Mouse (Mus musculus): ENCODE measurements around the gene Phyhd1.

The Phyhd1 gene

DNA sequence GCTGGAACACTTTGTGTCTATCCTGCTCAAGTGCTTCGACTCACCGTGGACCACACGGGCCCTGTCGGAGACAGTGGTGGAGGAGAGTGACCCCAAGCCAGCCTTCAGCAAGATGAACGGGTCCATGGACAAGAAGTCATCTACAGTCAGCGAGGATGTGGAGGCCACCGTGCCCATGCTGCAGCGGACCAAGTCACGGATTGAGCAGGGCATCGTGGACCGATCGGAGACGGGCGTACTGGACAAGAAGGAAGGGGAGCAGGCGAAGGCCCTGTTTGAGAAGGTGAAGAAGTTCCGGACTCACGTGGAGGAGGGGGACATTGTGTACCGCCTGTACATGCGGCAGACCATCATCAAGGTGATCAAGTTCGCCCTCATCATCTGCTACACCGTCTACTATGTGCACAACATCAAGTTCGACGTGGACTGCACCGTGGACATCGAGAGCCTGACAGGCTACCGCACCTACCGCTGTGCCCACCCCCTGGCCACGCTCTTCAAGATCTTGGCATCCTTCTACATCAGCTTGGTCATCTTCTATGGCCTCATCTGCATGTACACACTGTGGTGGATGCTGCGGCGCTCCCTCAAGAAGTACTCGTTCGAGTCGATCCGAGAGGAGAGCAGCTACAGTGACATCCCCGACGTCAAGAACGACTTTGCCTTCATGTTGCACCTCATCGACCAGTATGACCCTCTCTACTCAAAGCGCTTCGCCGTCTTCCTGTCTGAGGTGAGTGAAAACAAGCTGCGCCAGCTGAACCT, 10.2 kb upstream of the Phyhd1 start:
- DNase-seq (ENCODE audit: low spot score in 2 of 2): no peak

DNA sequence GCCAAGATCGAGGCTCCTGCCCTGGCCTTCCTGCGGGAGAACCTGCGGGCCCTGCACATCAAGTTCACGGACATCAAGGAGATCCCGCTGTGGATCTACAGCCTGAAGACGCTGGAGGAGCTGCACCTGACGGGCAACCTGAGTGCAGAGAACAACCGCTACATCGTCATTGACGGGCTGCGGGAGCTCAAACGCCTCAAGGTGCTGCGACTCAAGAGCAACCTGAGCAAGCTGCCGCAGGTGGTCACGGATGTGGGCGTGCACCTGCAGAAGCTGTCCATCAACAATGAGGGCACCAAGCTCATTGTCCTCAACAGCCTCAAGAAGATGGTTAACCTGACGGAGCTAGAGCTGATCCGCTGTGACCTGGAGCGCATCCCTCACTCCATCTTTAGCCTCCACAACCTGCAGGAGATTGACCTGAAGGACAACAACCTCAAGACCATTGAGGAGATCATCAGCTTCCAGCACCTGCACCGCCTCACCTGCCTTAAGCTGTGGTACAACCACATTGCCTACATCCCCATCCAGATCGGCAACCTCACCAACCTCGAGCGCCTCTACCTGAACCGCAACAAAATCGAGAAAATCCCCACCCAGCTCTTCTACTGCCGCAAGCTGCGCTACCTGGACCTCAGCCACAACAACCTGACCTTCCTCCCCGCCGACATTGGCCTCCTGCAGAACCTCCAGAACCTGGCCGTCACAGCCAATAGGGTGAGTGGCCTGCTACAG, 9.2 kb upstream of the Phyhd1 start:
- no peak for DNase-seq (ENCODE audit: low spot score in 2 of 2)

DNA sequence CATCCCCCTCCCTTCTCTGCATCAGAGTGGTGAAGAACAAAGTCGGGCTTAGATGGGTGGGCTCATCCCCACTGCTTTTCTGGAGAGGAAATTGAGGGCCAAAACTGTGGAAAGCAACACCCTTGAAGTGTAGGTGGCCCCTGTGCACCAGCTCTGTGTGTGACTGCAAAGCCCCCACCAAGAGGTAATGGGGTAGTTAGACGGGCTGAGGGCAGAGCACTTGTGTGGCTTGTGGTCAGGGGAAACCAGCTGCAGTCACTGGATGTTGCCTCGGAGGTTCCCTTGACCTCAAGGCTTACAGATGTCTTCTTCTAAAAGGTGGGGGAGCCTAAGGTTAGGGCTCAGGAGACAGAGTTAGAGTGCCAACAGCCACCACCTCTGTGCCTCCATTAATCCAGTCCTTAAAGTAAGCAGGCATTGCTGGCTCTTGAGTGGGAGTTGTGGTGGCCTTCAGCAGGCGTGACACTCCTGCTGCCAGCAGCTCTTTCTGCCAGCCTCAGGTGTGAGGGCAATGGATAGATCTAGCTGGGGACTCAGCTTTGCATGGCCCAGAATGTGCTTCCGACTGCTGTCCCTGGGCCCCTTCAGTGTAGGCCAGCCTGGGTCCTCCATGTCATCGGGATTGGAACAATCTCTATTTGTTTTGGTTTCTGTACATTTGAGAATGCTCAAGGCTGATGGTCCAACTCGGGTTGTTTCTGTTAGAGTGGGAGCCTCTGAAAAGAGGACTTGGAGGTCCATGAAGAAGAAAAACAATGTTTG, 8.1 kb upstream of the Phyhd1 start:
- DNase-seq (ENCODE audit: low spot score in 2 of 2): no peak

DNA sequence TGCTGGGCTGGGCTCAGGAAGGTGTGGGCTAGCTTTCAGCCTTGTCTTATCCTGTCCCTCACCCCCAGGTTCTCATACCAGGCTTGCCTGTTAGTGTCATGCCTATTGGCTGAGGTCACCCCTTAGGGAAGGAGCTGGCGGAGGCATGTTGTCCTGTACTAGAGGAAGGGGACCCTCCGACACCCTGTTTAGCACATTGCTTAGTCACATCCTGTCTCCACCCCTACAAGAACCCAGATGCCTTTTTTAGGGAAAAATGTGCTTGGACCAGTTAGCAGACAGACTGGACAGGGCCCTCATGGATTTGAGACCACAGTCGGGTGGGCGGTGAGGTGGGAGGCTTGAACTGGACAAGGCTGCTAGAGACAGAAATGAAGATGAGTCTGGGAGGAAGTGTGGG, 7.4 kb upstream of the Phyhd1 start:
- DNase-seq (ENCODE audit: low spot score in 2 of 2): no peak

DNA sequence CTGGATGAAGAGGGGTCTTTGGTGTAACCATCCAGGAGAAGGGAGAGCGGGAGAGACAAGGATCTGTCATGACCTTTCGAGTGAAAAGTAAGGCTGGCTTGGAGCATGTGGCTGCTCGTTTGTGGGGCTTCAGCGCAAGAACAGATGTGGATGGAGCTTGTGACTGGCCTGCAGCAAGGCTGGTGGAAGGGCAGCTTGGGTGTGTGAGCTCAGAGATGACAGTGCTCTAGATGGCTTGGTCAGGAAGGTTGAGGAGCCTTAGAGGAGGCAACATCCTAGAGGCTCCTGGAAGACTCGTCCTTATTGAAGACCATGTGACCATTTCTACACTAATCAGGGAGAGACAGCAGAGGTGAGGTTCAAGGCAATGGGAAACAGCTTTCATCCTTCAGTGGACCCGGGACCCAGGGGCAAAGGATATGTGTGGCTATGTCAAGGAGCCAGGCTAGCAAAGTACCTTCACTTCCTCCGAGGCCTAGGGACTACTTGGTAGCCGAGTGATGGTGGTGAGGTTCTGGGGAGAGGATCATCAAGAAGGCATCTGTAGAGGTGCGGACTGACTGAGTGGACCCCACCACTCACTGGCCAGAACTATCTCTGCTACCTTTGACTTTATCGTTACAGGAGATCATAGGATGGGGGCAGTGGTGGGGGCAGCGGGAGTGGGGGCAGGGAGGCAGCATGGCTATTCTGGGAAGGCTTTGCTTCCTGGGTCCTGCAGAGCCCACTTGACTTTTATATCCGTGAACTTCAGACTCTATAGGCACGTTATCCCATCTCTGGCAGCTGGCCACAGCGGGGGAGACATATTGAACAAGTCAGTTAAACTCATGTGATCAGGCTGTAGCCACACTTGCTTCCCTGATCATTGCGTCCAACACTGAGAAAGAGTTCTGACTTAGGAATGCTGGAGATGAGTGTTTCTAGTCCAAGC, 6.6 kb upstream of the Phyhd1 start:
- no peak for DNase-seq (ENCODE audit: low spot score in 2 of 2)

DNA sequence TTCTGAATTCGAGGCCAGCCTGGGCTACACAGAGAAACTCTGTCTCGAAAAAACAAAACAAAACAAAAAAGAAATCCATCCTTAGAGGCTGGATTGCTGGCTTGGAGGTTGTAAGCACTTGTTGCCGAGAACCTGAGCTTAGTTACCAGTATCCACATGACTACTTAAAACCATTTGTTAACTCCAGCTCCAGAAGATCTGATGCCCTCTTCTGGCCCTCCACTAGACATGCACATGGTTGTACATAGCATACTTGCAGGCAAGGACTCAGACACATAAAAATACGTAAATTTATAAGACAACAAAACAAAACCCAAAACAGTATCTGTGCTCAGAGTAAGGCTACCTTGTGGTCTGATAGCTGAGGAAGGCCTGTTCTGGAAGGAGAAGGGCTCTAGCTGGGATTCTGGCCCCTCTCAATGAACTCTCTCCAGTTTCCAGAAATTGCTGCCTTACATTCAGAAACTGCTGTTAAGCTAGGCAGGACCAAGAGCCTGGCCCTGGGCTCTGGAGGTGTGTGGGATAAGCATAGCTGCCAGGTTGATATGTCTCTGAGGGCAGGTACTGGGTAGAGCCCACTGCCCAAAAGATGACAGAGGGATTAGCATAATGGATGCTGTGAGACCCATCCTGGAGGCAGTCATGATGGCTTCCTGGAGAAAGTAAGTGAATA, 4.8 kb upstream of the Phyhd1 start:
- DNase-seq (ENCODE audit: low spot score in 2 of 2): no peak

DNA sequence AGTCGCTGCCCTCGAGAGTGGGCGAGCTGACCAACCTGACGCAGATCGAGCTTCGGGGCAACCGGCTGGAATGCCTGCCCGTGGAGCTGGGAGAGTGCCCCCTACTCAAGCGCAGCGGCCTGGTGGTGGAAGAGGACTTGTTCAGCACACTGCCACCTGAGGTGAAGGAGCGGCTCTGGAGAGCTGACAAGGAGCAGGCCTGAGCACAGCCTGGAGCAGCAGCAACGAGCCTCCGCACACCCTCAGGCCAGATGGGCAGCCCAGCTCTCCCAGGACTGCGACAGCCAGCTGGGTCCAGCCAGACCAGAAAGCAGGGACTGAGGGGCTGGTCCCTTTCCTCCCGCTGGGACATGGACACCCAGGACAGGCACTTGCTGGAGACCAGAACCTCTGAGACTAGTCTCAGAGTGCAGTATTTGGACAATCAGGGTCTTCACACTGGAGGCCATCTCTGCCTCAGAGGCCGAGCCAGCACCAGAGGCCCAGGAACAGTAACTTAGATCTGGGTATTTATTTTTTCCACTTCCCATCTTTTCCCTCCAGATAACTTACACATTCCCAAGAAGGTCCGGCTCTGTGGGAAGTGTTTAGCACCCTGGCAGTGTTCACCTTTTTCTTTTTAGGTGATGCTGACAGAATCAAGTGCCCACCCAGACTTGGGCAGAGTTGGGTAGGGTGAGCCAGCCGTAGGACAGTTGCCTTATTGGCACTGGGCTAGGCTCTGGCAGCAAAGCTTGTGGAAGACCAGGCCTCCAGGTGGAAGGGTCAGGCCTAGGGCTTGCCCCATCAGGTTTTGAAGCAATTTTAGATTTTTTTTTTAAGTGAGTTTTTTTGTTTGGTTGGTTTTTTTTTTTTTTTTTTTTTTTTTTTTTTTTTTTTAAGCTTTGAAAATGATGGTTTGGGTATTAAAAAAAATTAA, 3.8 kb upstream of the Phyhd1 start:
- no peak for DNase-seq (ENCODE audit: low spot score in 2 of 2)

DNA sequence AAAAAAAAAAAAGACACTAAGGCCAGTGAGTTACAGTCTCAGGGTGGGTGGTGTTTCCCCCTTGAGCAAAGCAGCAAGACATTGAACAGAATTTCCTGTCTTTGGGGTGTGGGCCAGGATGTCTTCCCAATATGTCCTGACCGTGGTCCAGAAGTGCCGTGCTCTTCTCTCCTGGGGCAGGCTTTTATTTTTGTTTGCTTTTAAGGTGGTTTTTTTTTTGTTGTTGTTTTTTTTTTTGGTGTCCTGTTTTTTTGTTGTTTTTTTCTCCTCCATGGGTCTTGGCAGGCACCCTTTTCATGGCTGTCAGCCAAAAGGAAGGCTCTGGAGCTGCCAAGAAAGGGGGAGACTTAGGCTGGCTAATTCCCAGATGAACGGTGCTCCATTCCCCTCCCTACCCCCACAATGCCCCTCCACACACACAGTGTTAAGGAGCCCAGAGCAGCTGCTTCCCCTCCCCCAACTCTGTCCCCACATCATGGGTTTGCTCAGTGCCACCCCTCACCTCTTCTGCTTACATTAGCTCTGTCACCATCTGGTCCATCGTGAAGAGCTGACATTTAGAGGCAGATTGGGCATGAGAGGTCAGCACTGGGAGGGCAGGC, 3.1 kb upstream of the Phyhd1 start:
- peak in 1 of 2 experiments; percentile 35 for DNase-seq (ENCODE audit: low spot score in 2 of 2)

DNA sequence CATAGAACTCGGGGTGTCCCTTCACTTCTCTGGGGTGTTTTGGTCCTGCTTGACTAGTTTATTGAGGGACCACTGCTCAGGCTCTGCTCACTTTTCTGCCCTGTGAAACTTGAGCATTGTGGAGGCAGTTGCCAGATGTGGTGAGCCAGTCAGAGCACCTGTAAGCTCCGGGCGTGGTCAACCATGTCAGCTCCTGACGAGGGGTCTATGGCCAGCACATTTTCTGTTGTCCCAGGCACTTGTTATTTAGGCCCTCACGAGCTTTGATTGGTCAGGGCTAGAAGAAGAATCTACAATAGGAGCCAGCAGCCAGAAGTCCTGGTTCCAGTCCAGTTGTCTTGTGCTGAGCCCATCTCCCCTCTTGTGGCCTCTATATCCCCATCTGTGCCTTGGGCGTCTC, 2.2 kb upstream of the Phyhd1 start:
- DNase-seq (ENCODE audit: low spot score in 2 of 2): no peak

DNA sequence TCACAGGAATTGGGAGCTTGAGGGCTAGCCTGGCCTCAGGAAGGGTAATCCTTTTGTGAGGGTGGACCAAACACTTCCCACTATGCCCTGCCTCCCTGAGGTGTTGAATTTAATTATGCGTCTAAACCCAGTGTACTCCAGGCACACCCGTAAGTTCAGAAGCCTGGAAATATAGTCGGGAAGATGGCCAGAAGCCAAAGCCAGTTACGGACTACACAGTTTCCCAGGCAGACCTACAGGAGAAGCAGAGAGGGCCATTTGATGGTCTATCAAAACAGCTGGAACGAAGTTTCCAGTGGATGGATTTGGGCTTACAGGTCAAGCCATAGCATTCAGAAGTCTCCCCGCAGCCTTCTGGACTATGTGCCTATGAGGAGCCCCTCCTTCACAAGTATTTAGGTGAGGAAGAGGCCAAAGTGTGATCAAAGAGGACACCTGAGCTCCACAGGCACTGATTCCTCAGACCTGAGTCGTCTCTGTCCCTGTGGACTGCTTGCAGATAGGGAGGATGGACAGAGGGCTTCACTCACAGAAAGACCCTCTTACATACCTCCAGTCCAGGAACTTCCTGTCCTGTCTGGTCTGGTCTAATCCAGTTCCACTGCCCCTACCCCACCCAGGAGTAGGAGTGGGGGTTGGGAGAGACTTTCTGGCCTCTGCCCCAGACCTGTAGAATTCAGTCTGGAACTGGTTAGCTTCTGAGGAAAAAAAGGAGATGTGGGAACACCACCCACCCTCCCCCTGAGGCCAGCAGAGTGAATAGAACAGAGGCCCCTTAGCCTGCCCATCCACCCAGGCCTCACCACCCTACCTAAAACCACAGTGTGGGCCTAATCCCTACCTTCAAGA, 1.1 kb upstream of the Phyhd1 start:
- DNase-seq (ENCODE audit: low spot score in 2 of 2): no peak

DNA sequence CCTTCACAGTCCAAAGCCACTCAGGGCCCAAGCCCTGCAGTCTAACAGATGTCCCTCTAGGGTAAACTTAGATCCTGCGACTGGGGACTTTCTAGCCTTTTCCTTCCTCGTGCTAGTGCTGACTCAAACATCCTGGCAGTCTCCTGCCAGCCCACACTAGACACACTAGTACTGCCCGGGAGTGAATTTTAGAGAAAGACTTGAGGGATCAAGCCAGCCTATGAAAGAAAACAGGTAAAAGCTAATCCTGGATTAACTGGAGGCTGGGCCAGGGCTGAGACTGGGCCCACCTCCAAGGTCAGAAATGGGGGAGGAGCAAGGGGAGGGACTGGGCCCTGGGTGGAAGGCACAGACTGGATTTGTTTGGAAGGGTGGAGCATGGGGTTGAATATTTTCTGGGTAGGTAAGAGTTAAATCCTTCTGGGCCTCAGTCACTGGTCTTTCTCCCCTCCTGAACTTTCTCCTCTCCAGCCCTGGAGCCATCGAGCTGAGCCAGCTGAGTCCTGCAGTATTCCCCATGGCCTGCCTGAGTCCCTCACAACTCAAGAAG, 464 bp downstream of the Phyhd1 start:
- DNase-seq (ENCODE audit: low spot score in 2 of 2): peak in 1 of 2 experiments; percentile 46

DNA sequence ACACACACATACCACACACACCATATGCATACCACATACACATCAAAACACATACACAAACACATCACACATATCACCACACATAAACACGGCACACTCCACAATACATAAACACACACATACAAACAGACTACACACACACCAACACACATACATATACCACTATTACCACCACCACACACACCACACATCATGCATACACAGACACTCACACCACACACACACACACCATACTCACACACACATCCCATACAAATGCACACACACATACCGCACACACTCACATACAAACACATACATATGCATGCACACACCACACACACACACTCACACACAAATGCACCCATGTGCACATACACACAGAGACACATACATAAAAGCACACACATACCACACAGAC, 1.5 kb downstream of the Phyhd1 start:
- no peak for DNase-seq (ENCODE audit: low spot score in 2 of 2)

DNA sequence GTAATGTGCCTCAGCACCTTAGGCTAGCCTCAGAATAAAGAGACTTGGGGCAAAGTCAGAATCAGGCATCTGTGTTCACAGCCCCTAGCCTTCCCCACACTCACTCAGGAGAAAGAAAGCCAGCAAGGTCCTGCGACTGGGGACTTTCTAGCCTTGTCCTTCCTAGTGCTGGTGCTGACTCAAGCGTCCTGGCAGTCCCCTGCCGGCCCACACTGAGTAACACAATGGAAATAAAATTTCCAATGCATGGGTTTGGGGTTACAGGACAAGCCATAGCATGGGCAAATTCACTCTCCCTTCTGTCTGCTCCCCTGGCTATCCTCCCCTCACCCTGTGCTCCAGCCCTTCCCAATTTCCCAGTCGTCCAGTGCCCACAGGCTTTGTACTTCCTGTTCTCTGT, 2.4 kb downstream of the Phyhd1 start:
- no peak for DNase-seq (ENCODE audit: low spot score in 2 of 2)

DNA sequence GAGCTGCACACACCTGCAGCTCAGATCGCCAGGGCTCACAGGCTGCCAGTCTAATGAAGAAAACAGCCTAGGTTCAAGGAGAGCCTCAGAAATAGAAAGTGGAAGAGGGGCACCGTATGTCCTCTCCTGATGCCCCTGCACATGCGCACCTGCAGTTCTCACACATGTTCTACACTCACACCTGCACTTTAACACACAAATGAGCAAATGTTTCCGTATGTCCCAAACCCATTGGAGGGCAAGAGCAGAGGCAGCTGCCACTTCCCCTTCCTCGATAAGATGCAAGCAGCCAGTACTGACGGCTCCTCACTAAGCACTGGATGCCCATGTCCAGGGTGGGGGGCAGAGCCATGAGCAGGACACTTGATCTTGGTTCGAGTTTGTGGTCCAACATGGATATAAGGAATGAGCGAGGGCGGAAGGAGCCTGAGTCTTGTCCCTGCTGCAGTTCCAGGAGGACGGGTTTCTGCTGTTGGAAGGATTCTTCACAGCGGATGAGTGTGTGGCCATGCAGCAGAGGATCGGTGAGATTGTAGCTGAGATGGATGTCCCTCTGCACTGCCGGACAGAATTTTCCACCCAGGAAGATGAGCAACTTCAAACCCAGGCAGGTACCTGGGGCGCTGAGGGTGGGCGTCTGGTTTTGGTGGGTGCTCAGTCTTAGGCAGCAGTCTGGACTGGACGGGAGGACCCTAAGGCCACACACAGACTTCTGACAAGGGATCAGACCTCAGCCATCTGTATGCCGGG, 3.4 kb downstream of the Phyhd1 start:
- DNase-seq (ENCODE audit: low spot score in 2 of 2): no peak

DNA sequence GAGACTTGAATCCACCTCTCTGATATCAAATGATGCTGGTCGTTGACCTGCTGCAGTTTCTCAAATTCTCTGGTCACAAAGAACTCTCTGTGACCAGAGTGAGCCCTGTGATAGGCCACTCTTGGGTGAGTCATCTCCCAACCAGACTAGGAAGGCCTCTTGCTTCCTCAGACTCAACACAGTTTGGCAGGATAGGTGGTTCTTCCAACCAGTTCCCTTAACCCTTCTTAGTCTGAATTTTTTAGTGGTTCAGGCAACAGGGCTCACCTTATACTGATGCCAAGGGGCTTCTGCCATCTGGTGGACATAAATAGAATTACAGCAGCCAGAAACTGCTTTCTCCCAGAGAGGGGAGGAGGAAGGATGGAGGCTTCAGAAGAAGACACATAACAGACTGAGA, 4.1 kb downstream of the Phyhd1 start:
- DNase-seq (ENCODE audit: low spot score in 2 of 2): peak; percentile 64 to 78

DNA sequence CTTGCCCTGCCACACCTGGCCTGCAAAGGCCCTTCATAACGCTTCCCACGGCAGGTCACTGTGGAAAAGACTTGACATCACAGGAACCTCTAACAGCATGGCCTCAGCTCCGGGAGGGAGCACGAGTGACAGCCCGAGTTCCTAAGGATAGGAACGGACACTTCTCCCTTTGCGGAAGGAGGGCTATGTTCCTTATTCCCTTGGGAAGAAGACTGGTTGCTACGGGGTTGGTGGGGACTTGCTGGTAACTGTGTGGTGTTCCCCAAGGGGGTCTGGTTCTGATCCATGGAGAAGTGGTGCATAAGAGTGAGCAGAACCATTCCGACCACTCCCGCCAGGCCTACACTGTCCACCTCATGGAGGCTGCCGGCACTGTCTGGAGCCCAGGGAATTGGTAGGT, 14.7 kb downstream of the Phyhd1 start, which contains the start of gene Gm28038:
Gene Gm28038 (plus strand): TSS at position 301 of the 400 bp plus-strand sequence.
- DNase-seq (ENCODE audit: low spot score in 2 of 2): no peak

DNA sequence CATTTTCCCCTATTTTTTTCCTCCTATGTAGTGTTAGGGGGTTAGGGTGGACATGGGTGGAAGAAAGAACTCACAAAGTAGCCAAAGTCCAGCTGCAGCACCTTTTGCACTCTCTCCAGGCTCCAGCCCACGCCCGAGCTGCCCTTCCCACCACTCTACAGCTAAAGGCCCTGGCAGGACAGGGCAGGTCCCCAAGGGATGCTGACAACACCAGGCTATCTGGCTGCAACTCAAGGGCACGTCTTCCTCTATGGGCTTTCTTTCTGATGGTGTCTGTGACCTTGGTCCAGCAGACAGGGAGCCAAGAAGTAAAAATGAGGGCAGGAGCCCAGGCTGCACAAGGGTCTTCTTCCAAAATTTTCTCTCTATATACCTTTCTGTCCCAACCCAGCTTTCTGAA, 15.6 kb downstream of the Phyhd1 start:
- DNase-seq (ENCODE audit: low spot score in 2 of 2): no peak

Measured in right cerebral cortex, adult 2 months (tissue).